Mouse (Mus musculus): Measurements from ENCODE around the gene Ccdc78.
"Not testable (repeated sequence)": the region's sequence is repeated elsewhere in the genome, so short reads cannot be mapped to it uniquely, and the experiment has no call there.

Gene Ccdc78

GRCm38 (mm10) chr17:25786280-25786679 lies at the start of gene Ccdc78:
Gene Ccdc78, plus strand, starts transcription at chr17:25786580.
- no peak for DNase-seq (ENCODE audit: low spot score)

- no peak for DNase-seq (ENCODE audit: low spot score)
Observed at GRCm38 (mm10) chr17:25738861-25739260, 47.5 kb upstream of the Ccdc78 start.

GRCm38 (mm10) chr17:25741471-25741870 lies 44.9 kb upstream of the Ccdc78 start:
- DNase-seq (ENCODE audit: low spot score), result not testable (repeated sequence)

- DNase-seq (ENCODE audit: low spot score), result no peak
Observed at GRCm38 (mm10) chr17:25743831-25744230, 42.5 kb upstream of the Ccdc78 start.

GRCm38 (mm10) chr17:25744311-25744710 lies 42.1 kb upstream of the Ccdc78 start:
- no peak for DNase-seq (ENCODE audit: low spot score)

GRCm38 (mm10) chr17:25748238-25748637 lies 38.1 kb upstream of the Ccdc78 start:
- DNase-seq (ENCODE audit: low spot score), result no peak

- DNase-seq (ENCODE audit: low spot score), result no peak
Observed at GRCm38 (mm10) chr17:25749314-25749713, 37.1 kb upstream of the Ccdc78 start.

GRCm38 (mm10) chr17:25751446-25751845 lies 34.9 kb upstream of the Ccdc78 start:
- no peak for DNase-seq (ENCODE audit: low spot score)

GRCm38 (mm10) chr17:25754241-25754640 lies 32.1 kb upstream of the Ccdc78 start, which contains the start of gene Msln:
Gene Msln, minus strand, starts transcription at chr17:25754378.
- no peak for DNase-seq (ENCODE audit: low spot score)

GRCm38 (mm10) chr17:25755086-25755485 lies 31.3 kb upstream of the Ccdc78 start:
- no peak for DNase-seq (ENCODE audit: low spot score)

- DNase-seq (ENCODE audit: low spot score), result no peak
Observed at GRCm38 (mm10) chr17:25755627-25756377, 30.6 kb upstream of the Ccdc78 start.

- no peak for DNase-seq (ENCODE audit: low spot score)
Observed at GRCm38 (mm10) chr17:25756378-25757242, 29.8 kb upstream of the Ccdc78 start.

- no peak for DNase-seq (ENCODE audit: low spot score)
Observed at GRCm38 (mm10) chr17:25757691-25758090, 28.7 kb upstream of the Ccdc78 start.

- no peak for DNase-seq (ENCODE audit: low spot score)
Observed at GRCm38 (mm10) chr17:25760148-25760547, 26.2 kb upstream of the Ccdc78 start.

GRCm38 (mm10) chr17:25761561-25761970 lies 24.8 kb upstream of the Ccdc78 start:
- DNase-seq (ENCODE audit: low spot score), result peak; percentile 42

- DNase-seq (ENCODE audit: low spot score), result no peak
Observed at GRCm38 (mm10) chr17:25762591-25762990, 23.8 kb upstream of the Ccdc78 start.

GRCm38 (mm10) chr17:25765886-25766285 lies 20.5 kb upstream of the Ccdc78 start:
- no peak for DNase-seq (ENCODE audit: low spot score)

- DNase-seq (ENCODE audit: low spot score), result no peak
Observed at GRCm38 (mm10) chr17:25769331-25769730, 17.0 kb upstream of the Ccdc78 start.

GRCm38 (mm10) chr17:25773549-25774120 lies 12.7 kb upstream of the Ccdc78 start, which contains the start of gene Narfl:
Gene Narfl, plus strand, starts transcription at chr17:25773776.
- peak; percentile 97 for DNase-seq (ENCODE audit: low spot score)

- no peak for DNase-seq (ENCODE audit: low spot score)
Observed at GRCm38 (mm10) chr17:25775318-25776062, 10.9 kb upstream of the Ccdc78 start.

GRCm38 (mm10) chr17:25777948-25778347 lies 8.4 kb upstream of the Ccdc78 start:
- no peak for DNase-seq (ENCODE audit: low spot score)

- no peak for DNase-seq (ENCODE audit: low spot score)
Observed at GRCm38 (mm10) chr17:25781339-25781738, 5.0 kb upstream of the Ccdc78 start.
